Mouse (Mus musculus): Measurements from ENCODE around the gene Cdc25a.

- TF ChIP-seq CTCF (conservative IDR thresholded peaks at IDR 0.05; ENCODE audit: insufficient read depth, insufficient read length, low read depth, low read length) (peak; percentile 28; the same call in 1 of the 2 replicates), POLR2A (IDR thresholded peaks at IDR 0.05; ENCODE audit: low read depth, low read length) (peak; percentile 65)
Observed at GRCm38 (mm10) chr9:109931257-109932171, 56.1 kb downstream of the Cdc25a start, which contains the start of gene Map4.

All from kidney, adult 2 months (tissue).